Mouse (Mus musculus): ENCODE results near the gene Gm28038. TPM values are rescaled to one million over a fixed set of nuclear protein-coding genes. Genes with fewer than 3 reads are reported as not detected.

Gm28038 gene
- polyA plus RNA-seq (2014; fragmentation: Illumina TruSeq; extraction: RNeasy Lipid Tissue Mini Kit (QIAGEN cat#74804); ENCODE audit: low read depth, low replicate concordance), result not detected

DNA sequence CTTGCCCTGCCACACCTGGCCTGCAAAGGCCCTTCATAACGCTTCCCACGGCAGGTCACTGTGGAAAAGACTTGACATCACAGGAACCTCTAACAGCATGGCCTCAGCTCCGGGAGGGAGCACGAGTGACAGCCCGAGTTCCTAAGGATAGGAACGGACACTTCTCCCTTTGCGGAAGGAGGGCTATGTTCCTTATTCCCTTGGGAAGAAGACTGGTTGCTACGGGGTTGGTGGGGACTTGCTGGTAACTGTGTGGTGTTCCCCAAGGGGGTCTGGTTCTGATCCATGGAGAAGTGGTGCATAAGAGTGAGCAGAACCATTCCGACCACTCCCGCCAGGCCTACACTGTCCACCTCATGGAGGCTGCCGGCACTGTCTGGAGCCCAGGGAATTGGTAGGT is at the start of gene Gm28038:
Gene Gm28038 (plus strand): TSS at position 301 of the 400 bp plus-strand sequence.

DNA sequence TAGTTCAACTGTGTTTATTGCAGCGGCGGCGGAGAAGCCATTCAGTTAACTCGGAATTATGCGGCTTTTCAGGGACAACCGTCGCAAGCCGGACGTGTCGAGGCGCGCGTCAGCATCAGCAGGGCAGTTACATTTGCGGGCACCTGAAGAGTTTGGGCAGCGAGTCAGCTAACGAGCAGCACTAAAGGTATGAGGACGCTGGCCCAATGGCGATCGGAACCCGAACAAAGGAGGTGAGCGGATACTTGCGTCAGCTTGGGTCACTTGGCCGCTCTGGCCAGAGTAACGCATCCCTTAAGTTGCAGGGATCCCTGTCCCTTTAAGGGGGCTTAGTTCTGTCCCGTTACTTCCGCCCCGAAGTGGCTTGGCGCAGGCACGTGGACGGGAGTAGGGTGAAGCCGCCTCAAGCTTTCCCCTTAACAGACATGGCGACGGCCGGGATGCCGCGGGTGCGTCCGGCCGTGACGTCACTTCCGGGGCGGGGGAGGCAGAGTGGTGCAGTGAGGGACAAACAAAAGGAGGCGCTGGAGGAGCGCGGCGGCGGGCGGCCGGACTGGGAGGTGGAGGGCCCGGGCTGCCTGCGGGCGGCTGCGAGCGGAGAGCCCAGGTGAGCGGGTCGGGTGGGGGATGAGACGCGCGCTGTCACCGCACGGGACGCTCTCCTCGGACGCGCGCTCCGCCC is 43.5 kb upstream of the Gm28038 start, which contains the start of gene Lrrc8a:
Gene Lrrc8a (plus strand): TSS at position 517 of the 682 bp plus-strand sequence.

DNA sequence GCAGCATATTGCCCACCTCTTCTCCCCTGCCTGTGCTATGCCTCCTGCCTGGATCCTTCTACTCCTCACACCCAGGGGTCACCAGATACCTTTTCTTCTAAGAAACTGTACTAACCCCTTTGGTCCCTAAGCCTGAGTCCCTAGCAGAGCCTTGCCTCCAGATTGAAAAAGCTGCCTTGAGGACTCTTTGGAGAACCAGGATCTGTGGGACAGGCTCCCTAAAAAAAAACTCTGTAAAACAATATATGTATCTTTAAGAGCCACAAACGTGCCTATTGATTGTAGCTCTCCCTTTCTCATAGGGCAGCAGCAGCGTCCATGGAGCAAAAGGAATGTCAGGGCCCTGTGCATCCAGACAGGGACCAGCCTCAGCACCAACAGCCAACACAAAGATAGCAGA is 40.6 kb upstream of the Gm28038 start, which contains the start of gene Gm28035:
Gene Gm28035 (plus strand): TSS at position 301 of the 400 bp plus-strand sequence.

DNA sequence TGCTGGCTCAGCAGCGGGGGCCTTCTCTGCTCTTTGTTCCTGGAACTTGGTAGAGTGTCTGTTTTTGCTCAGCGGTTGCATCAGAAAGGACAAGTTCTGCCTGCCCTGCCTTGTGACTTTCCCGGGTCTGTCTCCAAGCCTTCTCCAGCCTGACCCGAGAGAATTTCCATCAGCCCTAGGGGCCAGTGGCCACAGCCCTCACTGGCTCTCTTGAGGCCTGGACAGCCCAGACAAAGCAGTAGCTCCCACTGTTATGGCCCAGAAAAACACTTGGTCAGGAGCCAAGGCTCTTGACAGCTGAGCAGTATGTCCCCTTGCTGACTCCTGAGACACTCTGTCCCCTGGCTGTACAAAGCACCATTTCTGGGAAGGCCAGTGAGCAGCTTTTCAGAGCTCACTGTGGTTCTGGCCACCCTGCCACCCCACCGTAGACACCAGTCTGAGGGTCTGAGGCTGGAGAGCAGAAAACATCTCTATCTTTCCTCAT is 15.0 kb upstream of the Gm28038 start, which contains the start of gene Phyhd1:
Gene Phyhd1 (plus strand): TSS at position 437 of the 487 bp plus-strand sequence.

DNA sequence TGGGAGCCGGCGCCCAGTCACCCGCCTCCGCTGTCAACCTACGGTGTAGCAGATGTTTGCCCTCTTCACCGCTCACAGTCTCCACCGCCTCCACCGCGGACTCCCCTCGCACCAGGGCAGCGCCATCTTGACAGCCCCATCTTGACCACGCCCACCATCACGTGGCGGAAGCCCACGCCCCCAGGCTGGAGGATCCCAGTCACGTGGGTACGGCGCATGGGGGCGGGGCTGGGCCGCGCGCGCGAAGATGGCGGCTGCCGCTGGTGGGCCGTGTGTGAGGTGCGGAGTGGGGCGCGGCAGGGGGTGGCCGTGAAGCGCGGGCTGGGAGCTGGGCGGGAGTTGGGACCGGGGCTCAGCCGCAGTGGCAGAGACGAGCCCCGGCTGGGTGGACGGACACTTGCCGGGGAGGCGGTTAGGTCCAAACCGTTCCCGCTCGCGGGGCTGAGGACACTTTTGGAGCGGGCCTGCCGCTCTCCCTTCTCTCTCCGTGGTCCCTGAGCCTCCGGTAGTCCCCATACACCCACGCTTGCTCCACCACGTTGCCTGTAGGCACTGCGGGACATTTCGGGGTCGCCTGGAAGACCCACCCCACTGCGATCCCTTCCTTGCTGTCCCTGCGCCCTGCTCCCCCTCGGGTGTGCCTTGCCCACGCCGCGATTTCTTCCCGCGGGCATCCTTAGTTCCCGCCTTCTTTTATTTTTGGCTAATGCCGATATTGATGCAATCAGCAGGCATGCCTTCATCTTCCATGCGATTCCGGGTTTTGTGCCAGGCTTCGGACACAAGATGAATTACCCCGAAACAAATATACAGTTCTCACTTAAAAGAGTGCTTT is 5.6 kb downstream of the Gm28038 start, which contains the start of the genes Dolk and Nup188:
Gene Dolk (minus strand): TSS at position 143 of the 835 bp plus-strand sequence.
Gene Nup188 (plus strand): TSS at position 206 of the 835 bp plus-strand sequence.

Other genes with a start within 250 kb of the Gm28038 start
- gene Wdr34, start 232.2 kb upstream of the Gm28038 start, polyA plus RNA-seq (2014; fragmentation: Illumina TruSeq; extraction: RNeasy Lipid Tissue Mini Kit (QIAGEN cat#74804); ENCODE audit: low read depth, low replicate concordance), result 0.41 TPM
- 563 TPM for gene Set, start 223.7 kb upstream of the Gm28038 start, polyA plus RNA-seq (2014; fragmentation: Illumina TruSeq; extraction: RNeasy Lipid Tissue Mini Kit (QIAGEN cat#74804); ENCODE audit: low read depth, low replicate concordance)
- gene Pkn3, start 203.4 kb upstream of the Gm28038 start, polyA plus RNA-seq (2014; fragmentation: Illumina TruSeq; extraction: RNeasy Lipid Tissue Mini Kit (QIAGEN cat#74804); ENCODE audit: low read depth, low replicate concordance), result 0.17 TPM
- gene Zdhhc12, start 187.4 kb upstream of the Gm28038 start, polyA plus RNA-seq (2014; fragmentation: Illumina TruSeq; extraction: RNeasy Lipid Tissue Mini Kit (QIAGEN cat#74804); ENCODE audit: low read depth, low replicate concordance), result 3.4 TPM
- 2.3 TPM for gene Zer1, start 156.5 kb upstream of the Gm28038 start, polyA plus RNA-seq (2014; fragmentation: Illumina TruSeq; extraction: RNeasy Lipid Tissue Mini Kit (QIAGEN cat#74804); ENCODE audit: low read depth, low replicate concordance)
- 14.1 TPM for gene Tbc1d13, start 147.3 kb upstream of the Gm28038 start, polyA plus RNA-seq (2014; fragmentation: Illumina TruSeq; extraction: RNeasy Lipid Tissue Mini Kit (QIAGEN cat#74804); ENCODE audit: low read depth, low replicate concordance)
- gene Endog, start 109.5 kb upstream of the Gm28038 start, polyA plus RNA-seq (2014; fragmentation: Illumina TruSeq; extraction: RNeasy Lipid Tissue Mini Kit (QIAGEN cat#74804); ENCODE audit: low read depth, low replicate concordance), result not detected
- 1.9 TPM for gene Spout1, start 102.6 kb upstream of the Gm28038 start, polyA plus RNA-seq (2014; fragmentation: Illumina TruSeq; extraction: RNeasy Lipid Tissue Mini Kit (QIAGEN cat#74804); ENCODE audit: low read depth, low replicate concordance)
- 0.47 TPM for gene Kyat1, start 75.2 kb upstream of the Gm28038 start, polyA plus RNA-seq (2014; fragmentation: Illumina TruSeq; extraction: RNeasy Lipid Tissue Mini Kit (QIAGEN cat#74804); ENCODE audit: low read depth, low replicate concordance)
- 3.6 TPM for gene Lrrc8a, start 43.3 kb upstream of the Gm28038 start, polyA plus RNA-seq (2014; fragmentation: Illumina TruSeq; extraction: RNeasy Lipid Tissue Mini Kit (QIAGEN cat#74804); ENCODE audit: low read depth, low replicate concordance)
- gene Gm28035, start 40.5 kb upstream of the Gm28038 start, polyA plus RNA-seq (2014; fragmentation: Illumina TruSeq; extraction: RNeasy Lipid Tissue Mini Kit (QIAGEN cat#74804); ENCODE audit: low read depth, low replicate concordance), result not detected
- gene Phyhd1, start 14.8 kb upstream of the Gm28038 start, polyA plus RNA-seq (2014; fragmentation: Illumina TruSeq; extraction: RNeasy Lipid Tissue Mini Kit (QIAGEN cat#74804); ENCODE audit: low read depth, low replicate concordance), result 1.8 TPM
- 11.3 TPM for gene Dolk, start 5.3 kb downstream of the Gm28038 start, polyA plus RNA-seq (2014; fragmentation: Illumina TruSeq; extraction: RNeasy Lipid Tissue Mini Kit (QIAGEN cat#74804); ENCODE audit: low read depth, low replicate concordance)
- 15.6 TPM for gene Nup188, start 5.4 kb downstream of the Gm28038 start, polyA plus RNA-seq (2014; fragmentation: Illumina TruSeq; extraction: RNeasy Lipid Tissue Mini Kit (QIAGEN cat#74804); ENCODE audit: low read depth, low replicate concordance)
- not detected for gene Sh3glb2, start 78.3 kb downstream of the Gm28038 start, polyA plus RNA-seq (2014; fragmentation: Illumina TruSeq; extraction: RNeasy Lipid Tissue Mini Kit (QIAGEN cat#74804); ENCODE audit: low read depth, low replicate concordance)
- 1.7 TPM for gene Miga2, start 83.2 kb downstream of the Gm28038 start, polyA plus RNA-seq (2014; fragmentation: Illumina TruSeq; extraction: RNeasy Lipid Tissue Mini Kit (QIAGEN cat#74804); ENCODE audit: low read depth, low replicate concordance)
- gene Dolpp1, start 111.2 kb downstream of the Gm28038 start, polyA plus RNA-seq (2014; fragmentation: Illumina TruSeq; extraction: RNeasy Lipid Tissue Mini Kit (QIAGEN cat#74804); ENCODE audit: low read depth, low replicate concordance), result 1.3 TPM
- gene Crat, start 134.8 kb downstream of the Gm28038 start, polyA plus RNA-seq (2014; fragmentation: Illumina TruSeq; extraction: RNeasy Lipid Tissue Mini Kit (QIAGEN cat#74804); ENCODE audit: low read depth, low replicate concordance), result 18.5 TPM
- 3.8 TPM for gene Ptpa, start 135.0 kb downstream of the Gm28038 start, polyA plus RNA-seq (2014; fragmentation: Illumina TruSeq; extraction: RNeasy Lipid Tissue Mini Kit (QIAGEN cat#74804); ENCODE audit: low read depth, low replicate concordance)
- gene Ier5l, start 193.2 kb downstream of the Gm28038 start, polyA plus RNA-seq (2014; fragmentation: Illumina TruSeq; extraction: RNeasy Lipid Tissue Mini Kit (QIAGEN cat#74804); ENCODE audit: low read depth, low replicate concordance), result not detected

Measured in adrenal gland, adult 10 weeks (tissue).